Comparison of ENCODE assay signal across 22 mouse cellular contexts in genomic region chr4:24609085-24609484, GRCm38 (mm10).
DNase-seq lines count a peak whose midpoint lies in the region; ATAC-seq lines count a peak whose summit lies in the region.
"Had no signal": no experiment of that assay in that cellular context is flagged by ENCODE, and none has a peak within 500 bp of the region (broad histone marks: within the 10 kb centered on the region; RNA-seq: fewer than 3 reads in every experiment).

No protein-coding gene starts in this region.

- H3K36me3 ChIP-seq in kidney, embryonic 15.5 days = peaks cover 16% of the 10 kb centered on the region
- peaks cover 13% of the 10 kb centered on the region; the same call in 1 of the 2 replicates for H3K36me3 ChIP-seq in liver, embryonic 13.5 days
- no peaks in the 10 kb centered on the region for H3K36me3 ChIP-seq in liver, embryonic 16.5 days (ENCODE audit: control insufficient read depth, insufficient read depth)
- no peaks in the 10 kb centered on the region for H3K36me3 ChIP-seq in midbrain, embryonic 11.5 days (ENCODE audit: control insufficient read depth, insufficient read depth, low read length)
- H3K36me3 ChIP-seq: embryonic facial prominence, embryonic 12.5 days; embryonic facial prominence, embryonic 15.5 days; forebrain, embryonic 15.5 days; hindbrain, embryonic 12.5 days; hindbrain, embryonic 15.5 days had no signal

- 0 out of 2 replicates have a peak, but pooled peaks have one; percentile 9 for ATAC-seq in kidney, embryonic 15.5 days (replicated peaks; ENCODE audit: low FRiP score)
- peak; percentile 83 for ATAC-seq in liver, embryonic 13.5 days (ENCODE audit: low read depth)
- ATAC-seq in liver, embryonic 16.5 days (ENCODE audit: low read depth) = peak; percentile 82
- ATAC-seq in frontal cortex, adult (ENCODE audit: low TSS enrichment) = no peak
- ATAC-seq in midbrain, embryonic 11.5 days (ENCODE audit: low FRiP score) = no peak
- ATAC-seq: activated CD4-positive, CD25-positive, alpha-beta regulatory T cell, adult 4 months; forebrain, embryonic 15.5 days had no signal

- H3K9ac ChIP-seq in kidney, embryonic 15.5 days = no peak overlapping the region
- no peak overlapping the region for H3K9ac ChIP-seq in liver, embryonic 13.5 days
- no peak overlapping the region for H3K9ac ChIP-seq in liver, embryonic 16.5 days (ENCODE audit: low read depth, low read length)
- no peak overlapping the region for H3K9ac ChIP-seq in midbrain, embryonic 11.5 days (ENCODE audit: low read length)
- H3K9ac ChIP-seq: embryonic facial prominence, embryonic 12.5 days; embryonic facial prominence, embryonic 15.5 days; forebrain, embryonic 12.5 days; forebrain, embryonic 15.5 days; hindbrain, embryonic 12.5 days; hindbrain, embryonic 15.5 days had no signal

- 82% methylated on average over 3 of the region's 3 CpGs for WGBS in kidney, embryonic 15.5 days
- WGBS in liver, embryonic 13.5 days (ENCODE audit: insufficient replicate concordance) = 50% methylated on average over 3 of the region's 3 CpGs
- WGBS in liver, embryonic 16.5 days (ENCODE audit: insufficient replicate concordance) = 44% methylated on average over 3 of the region's 3 CpGs
- 86% methylated on average over 3 of the region's 3 CpGs for WGBS in midbrain, embryonic 11.5 days

- no peaks in the 10 kb centered on the region for H3K4me1 ChIP-seq in kidney, embryonic 15.5 days
- H3K4me1 ChIP-seq in liver, embryonic 13.5 days (replicated peaks) = peaks cover 14% of the 10 kb centered on the region
- no peaks in the 10 kb centered on the region; the same call in 1 of the 2 replicates for H3K4me1 ChIP-seq in liver, embryonic 16.5 days (ENCODE audit: control insufficient read depth, low read depth, low read length)
- H3K4me1 ChIP-seq in midbrain, embryonic 11.5 days (ENCODE audit: control insufficient read depth, insufficient read depth, low read length) = no peaks in the 10 kb centered on the region
- H3K4me1 ChIP-seq: embryonic facial prominence, embryonic 12.5 days; embryonic facial prominence, embryonic 15.5 days; forebrain, embryonic 12.5 days; forebrain, embryonic 15.5 days; hindbrain, embryonic 12.5 days; hindbrain, embryonic 15.5 days had no signal

- H3K27ac ChIP-seq in kidney, embryonic 15.5 days = no peak overlapping the region
- no peak overlapping the region for H3K27ac ChIP-seq in liver, embryonic 13.5 days
- no peak overlapping the region for H3K27ac ChIP-seq in liver, embryonic 16.5 days (ENCODE audit: low read length)
- H3K27ac ChIP-seq in midbrain, embryonic 11.5 days (ENCODE audit: low read depth, low read length) = no peak overlapping the region
- H3K27ac ChIP-seq: embryonic facial prominence, embryonic 12.5 days; embryonic facial prominence, embryonic 15.5 days; forebrain, embryonic 12.5 days; forebrain, embryonic 15.5 days; gastrocnemius, adult 2 months; hindbrain, embryonic 12.5 days; hindbrain, embryonic 15.5 days had no signal

- H3K4me3 ChIP-seq in kidney, embryonic 15.5 days (replicated peaks) = no peak overlapping the region
- no peak overlapping the region for H3K4me3 ChIP-seq in liver, embryonic 13.5 days (replicated peaks)
- no peak overlapping the region for H3K4me3 ChIP-seq in liver, embryonic 16.5 days (ENCODE audit: low read depth, low read length)
- no peak overlapping the region for H3K4me3 ChIP-seq in midbrain, embryonic 11.5 days (ENCODE audit: low read depth, low read length)
- H3K4me3 ChIP-seq: embryonic facial prominence, embryonic 12.5 days; embryonic facial prominence, embryonic 15.5 days; forebrain, embryonic 12.5 days; forebrain, embryonic 15.5 days; gastrocnemius, adult 2 months; hindbrain, embryonic 12.5 days; hindbrain, embryonic 15.5 days had no signal

- no peaks in the 10 kb centered on the region for H3K27me3 ChIP-seq in kidney, embryonic 15.5 days
- no peaks in the 10 kb centered on the region for H3K27me3 ChIP-seq in liver, embryonic 13.5 days
- no peaks in the 10 kb centered on the region for H3K27me3 ChIP-seq in liver, embryonic 16.5 days (ENCODE audit: control insufficient read depth, insufficient read depth, low read depth, low read length)
- no peaks in the 10 kb centered on the region for H3K27me3 ChIP-seq in midbrain, embryonic 11.5 days (ENCODE audit: control insufficient read depth, insufficient read depth, low read length)
- H3K27me3 ChIP-seq: embryonic facial prominence, embryonic 12.5 days; embryonic facial prominence, embryonic 15.5 days; forebrain, embryonic 12.5 days; forebrain, embryonic 15.5 days; hindbrain, embryonic 12.5 days; hindbrain, embryonic 15.5 days had no signal

- H3K4me2 ChIP-seq in kidney, embryonic 15.5 days = no peak overlapping the region
- H3K4me2 ChIP-seq in liver, embryonic 13.5 days = no peak overlapping the region
- H3K4me2 ChIP-seq in liver, embryonic 16.5 days (ENCODE audit: low read depth, low read length) = no peak overlapping the region
- no peak overlapping the region for H3K4me2 ChIP-seq in midbrain, embryonic 11.5 days
- H3K4me2 ChIP-seq: embryonic facial prominence, embryonic 12.5 days; embryonic facial prominence, embryonic 15.5 days; forebrain, embryonic 12.5 days; forebrain, embryonic 15.5 days; heart, embryonic 11.5 days; hindbrain, embryonic 12.5 days; hindbrain, embryonic 15.5 days had no signal

- DNase-seq in kidney, postnatal 10 days = no peak
- no peak for DNase-seq in liver, embryonic 13.5 days
- DNase-seq in cerebellum, postnatal 4 days (ENCODE audit: low spot score in 2 of 2) = no peak
- no peak for DNase-seq in midbrain, embryonic 11.5 days (ENCODE audit: low spot score, missing footprints)
- DNase-seq: adrenal gland, adult 8-10 months; adrenal gland, postnatal 25 days; cerebellum, adult 18-20 months; cerebellum, adult 9-10 months; cerebellum, postnatal 14 days; gastrocnemius, adult 2 months; gastrocnemius, postnatal 14 days had no signal

- H3K9me3 ChIP-seq in kidney, embryonic 15.5 days (replicated peaks) = no peaks in the 10 kb centered on the region
- H3K9me3 ChIP-seq in liver, embryonic 13.5 days (replicated peaks) = no peaks in the 10 kb centered on the region
- H3K9me3 ChIP-seq in liver, embryonic 16.5 days (replicated peaks; ENCODE audit: control insufficient read depth, low read length) = no peaks in the 10 kb centered on the region
- no peaks in the 10 kb centered on the region for H3K9me3 ChIP-seq in midbrain, embryonic 11.5 days (ENCODE audit: control insufficient read depth, low read length)
- H3K9me3 ChIP-seq: embryonic facial prominence, embryonic 12.5 days; embryonic facial prominence, embryonic 15.5 days; forebrain, embryonic 12.5 days; forebrain, embryonic 15.5 days; hindbrain, embryonic 12.5 days; hindbrain, embryonic 15.5 days had no signal

Comparison
In these comparisons a context has a peak if more than half of its experiments do, and no peak if none do; other contexts are left out.
1. ATAC-seq: peak in kidney, embryonic 15.5 days (single experiment), liver, embryonic 13.5 days (single experiment) and liver, embryonic 16.5 days (single experiment); none in frontal cortex, adult (single experiment) and midbrain, embryonic 11.5 days (single experiment).